Mouse (Mus musculus) kidney, postnatal 0 days (tissue): Measurements from ENCODE around the gene Snurf. TPM values are rescaled to one million over a fixed set of nuclear protein-coding genes. Genes with fewer than 3 reads are reported as not detected.

ENCODE experiments used
- ATAC-seq: fragments of 200-750 bp; cut with Nextera tagmentation; replicated peaks from 2 replicates; pipeline ENCODE4 v1.8.0; 2017; ENCODE audit warnings: low read depth, moderate number of reproducible peaks, moderate TSS enrichment, moderate library complexity; ENCODE audit not compliant: low FRiP score
- DNase-seq: peaks from one replicate; pipeline ENCODE4 v3.0.0-alpha.2; 2016; ENCODE audit warnings: low spot score
- H3K27ac ChIP-seq: fragments of 300-500 bp; sonication (generic); 2 replicates; pipeline ENCODE4 v1.5.1; 2014; ENCODE audit warnings: mild to moderate bottlenecking
- H3K27me3 ChIP-seq: fragments of 300-500 bp; sonication (generic); 2 replicates; pipeline ENCODE4 v1.6.1; 2014; ENCODE audit warnings: low read length, mixed read lengths; ENCODE audit not compliant: insufficient read depth
- H3K36me3 ChIP-seq: fragments of 300-500 bp; sonication (generic); 2 replicates; pipeline ENCODE4 v1.6.1; 2014; ENCODE audit warnings: low read length, mixed read lengths; ENCODE audit not compliant: insufficient read depth
- H3K4me1 ChIP-seq: fragments of 300-500 bp; sonication (generic); replicated peaks from 2 replicates; pipeline ENCODE4 v1.6.1; 2014; ENCODE audit warnings: antibody characterized with exemption, low read length, mixed read lengths; ENCODE audit not compliant: insufficient read depth
- H3K4me2 ChIP-seq: fragments of 300-500 bp; sonication (generic); 2 replicates; pipeline ENCODE4 v1.6.1; 2014; ENCODE audit warnings: mild to moderate bottlenecking, low read length, moderate library complexity, mixed read lengths
- H3K4me3 ChIP-seq: fragments of 300-500 bp; sonication (generic); replicated peaks from 2 replicates; pipeline ENCODE4 v1.5.1; 2014; ENCODE audit warnings: low read depth, low read length
- H3K9ac ChIP-seq: fragments of 300-500 bp; sonication (generic); 2 replicates; pipeline ENCODE4 v1.6.1; 2014; ENCODE audit warnings: low read depth, low read length
- H3K9me3 ChIP-seq: fragments of 300-500 bp; sonication (generic); replicated peaks from 2 replicates; pipeline ENCODE4 v1.6.1; 2016; ENCODE audit warnings: low read length, inconsistent platforms, mixed read lengths
- CTCF ChIP-seq: IDR thresholded peaks from 2 replicates; pipeline ENCODE4 v1.5.1; 2016; ENCODE audit warnings: antibody characterized with exemption, low read depth, mild to moderate bottlenecking, moderate library complexity
- WGBS: fragments of 180-500 bp; shearing (Covaris S2); extraction: QIAGEN DNeasy Blood & Tissue Kit; methylation state at CpG from one replicate; pipeline ENCODE4 v1.1.7; 2014; 5-methylcytosine and 5-hydroxymethylcytosine counted together
- polyA plus RNA-seq: library from polyadenylated mRNA; unstranded; fragments of >200 nt; fragmentation: Nextera tagmentation; extraction: Ambion mirVana; gene quantifications from 2 replicates; pipeline ENCODE4 v1.2.1, GENCODE M21; 2015

Gene Snurf
- polyA plus RNA-seq, 1 experiment from 2014 or later: 15.4 TPM

GRCm38 (mm10) chr7:60003921-60004605 is 786 bp downstream of the Snurf start:
- 49% methylated on average over 22 of the region's 22 CpGs for WGBS
- H3K36me3 ChIP-seq: no peaks in the 10 kb centered on the region
- peak overlapping the region; percentile 57; the same call in 1 of the 2 replicates for H3K27ac ChIP-seq

GRCm38 (mm10) chr7:60003006-60003865 is 1.6 kb downstream of the Snurf start:
- Histone ChIP-seq H3K4me2 (peak overlapping the region; percentile 58), H3K4me3 (peak overlapping the region; percentile 49), H3K4me1 (no peaks in the 10 kb centered on the region), H3K27ac (no peak overlapping the region), H3K9ac (0 out of 2 replicates have a peak overlapping the region, but pooled peaks have one; percentile 57), H3K36me3 (no peaks in the 10 kb centered on the region), H3K9me3 (no peaks in the 10 kb centered on the region), H3K27me3 (no peaks in the 10 kb centered on the region)
- 59% methylated on average over 12 of the region's 12 CpGs for WGBS
- DNase-seq (no peak), ATAC-seq (no peak)
- no peak for TF ChIP-seq CTCF

More at GRCm38 (mm10) chr7:60003921-60004605, 786 bp downstream of the Snurf start:
- no peaks in the 10 kb centered on the region for H3K9me3 ChIP-seq
- no peaks in the 10 kb centered on the region for H3K27me3 ChIP-seq
- H3K4me3 ChIP-seq: peak overlapping the region; percentile 49
- ATAC-seq (peak; percentile 84), DNase-seq (peak; percentile 43)
- TF ChIP-seq CTCF: no peak
- no peaks in the 10 kb centered on the region for H3K4me1 ChIP-seq
- peak overlapping the region; percentile 57 for H3K9ac ChIP-seq
- H3K4me2 ChIP-seq: peak overlapping the region; percentile 58

- H3K4me2 ChIP-seq: no peak overlapping the region
- ATAC-seq: no peak
- WGBS: 64% methylated on average over 1 of the region's 1 CpGs
Measured at GRCm38 (mm10) chr7:59978646-59979045, 26.2 kb downstream of the Snurf start.

More at GRCm38 (mm10) chr7:59978646-59979045, 26.2 kb downstream of the Snurf start:
- TF ChIP-seq CTCF: no peak
- no peak overlapping the region for H3K27ac ChIP-seq
- DNase-seq: no peak
- no peaks in the 10 kb centered on the region for H3K27me3 ChIP-seq
- no peak overlapping the region for H3K4me3 ChIP-seq
- H3K4me1 ChIP-seq: no peaks in the 10 kb centered on the region
- H3K36me3 ChIP-seq: no peaks in the 10 kb centered on the region
- no peaks in the 10 kb centered on the region for H3K9me3 ChIP-seq
- no peak overlapping the region for H3K9ac ChIP-seq

Other genes with a start within 250 kb of the Snurf start
- 0.18 and 0.34 TPM in 2 replicates for gene Gm38393, start within 50 bp of the Snurf start, polyA plus RNA-seq
- 26.1 and 30.5 TPM in 2 replicates for gene Snrpn, start 135.2 kb upstream of the Snurf start, polyA plus RNA-seq